Mouse (Mus musculus) gastrocnemius, postnatal 14 days (tissue): ENCODE measurements around the gene Rsph3a. TPM values are rescaled to one million over a fixed set of nuclear protein-coding genes. Genes with fewer than 3 reads are reported as not detected.
"Not testable (repeated sequence)": the region's sequence is repeated elsewhere in the genome, so short reads cannot be mapped to it uniquely, and the experiment has no call there.

Experiments
- DNase-seq: peaks from one replicate; pipeline ENCODE4 v3.0.0; 2021; ENCODE audit warnings: mixed read lengths
- intact Hi-C: fragments of 180-260 bp; cut with DNase I; formaldehyde crosslinking; loops from one replicate; pipeline ENCODE4 v1.15.1; 2025; ENCODE audit warnings: low total_unique reads
- total RNA-seq, 2 experiments: library from RNA; stranded (reverse); gene quantifications; 2 replicates each; pipeline ENCODE4 v1.2.3; 2021

Gene Rsph3a
- total RNA-seq, 2 experiments from 2014 or later: 19.6 to 20.1 TPM

GRCm38 (mm10) chr17:8022675-8023074, 77.3 kb downstream of the Rsph3a start:
- DNase-seq, intact Hi-C loops: not testable (repeated sequence)

DNA sequence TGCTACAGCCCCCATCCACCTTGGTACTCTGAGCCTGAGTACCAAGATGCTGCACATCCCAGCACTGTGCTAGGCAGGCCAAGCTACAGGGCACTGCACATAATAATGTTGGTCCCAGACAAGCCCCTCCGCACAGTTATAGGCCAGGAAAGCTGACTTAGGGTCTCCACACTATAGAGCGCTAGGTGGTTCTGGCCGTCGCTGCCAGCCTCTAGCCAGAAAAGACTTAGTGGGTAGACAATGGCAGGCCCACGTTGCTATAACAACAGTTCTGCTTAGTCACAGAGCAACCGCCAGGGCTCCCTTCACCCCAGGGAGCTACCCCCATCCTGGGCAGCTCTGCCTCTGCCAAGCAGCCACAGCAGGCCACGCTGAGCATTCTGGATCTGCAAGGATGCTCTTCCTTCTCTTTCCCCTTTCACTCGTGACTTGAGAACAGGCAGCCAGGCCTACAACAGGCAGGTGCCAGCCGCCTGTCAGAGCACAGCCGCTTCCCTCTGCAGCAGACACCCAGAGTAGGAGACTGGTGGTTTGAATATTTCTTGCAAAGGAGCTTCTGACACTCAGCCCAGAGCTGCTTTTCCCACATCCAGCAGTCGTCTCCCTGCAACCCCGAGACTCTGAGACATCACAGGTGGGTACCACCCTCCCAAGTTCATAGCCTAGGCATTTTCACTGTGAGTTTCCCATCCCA, 82.2 kb downstream of the Rsph3a start:
- intact Hi-C loops, DNase-seq: not testable (repeated sequence)

Other genes starting within 250 kb of the Rsph3a start
- gene Fndc1, start 118.3 kb upstream of the Rsph3a start, total RNA-seq: 100 to 1,000 TPM in 1 of 2 experiments, 10 to 100 TPM in 1; 88.5 to 107 TPM
- gene Tagap, start 19.6 kb upstream of the Rsph3a start, total RNA-seq: 1 to 10 TPM; 1.4 TPM
- under 1 TPM in 1 of 2 experiments, not detected in 1; 0.14 TPM for gene Gm49673, start 202.2 kb downstream of the Rsph3a start, total RNA-seq
- gene Rnaset2a, start 202.5 kb downstream of the Rsph3a start, total RNA-seq: 10 to 100 TPM; 13.9 to 14.6 TPM
- gene Fgfr1op, start 219.9 kb downstream of the Rsph3a start, total RNA-seq: 10 to 100 TPM; 11.7 to 13.4 TPM